ENCODE assay signal across 8 mouse cellular contexts in the genomic region with DNA sequence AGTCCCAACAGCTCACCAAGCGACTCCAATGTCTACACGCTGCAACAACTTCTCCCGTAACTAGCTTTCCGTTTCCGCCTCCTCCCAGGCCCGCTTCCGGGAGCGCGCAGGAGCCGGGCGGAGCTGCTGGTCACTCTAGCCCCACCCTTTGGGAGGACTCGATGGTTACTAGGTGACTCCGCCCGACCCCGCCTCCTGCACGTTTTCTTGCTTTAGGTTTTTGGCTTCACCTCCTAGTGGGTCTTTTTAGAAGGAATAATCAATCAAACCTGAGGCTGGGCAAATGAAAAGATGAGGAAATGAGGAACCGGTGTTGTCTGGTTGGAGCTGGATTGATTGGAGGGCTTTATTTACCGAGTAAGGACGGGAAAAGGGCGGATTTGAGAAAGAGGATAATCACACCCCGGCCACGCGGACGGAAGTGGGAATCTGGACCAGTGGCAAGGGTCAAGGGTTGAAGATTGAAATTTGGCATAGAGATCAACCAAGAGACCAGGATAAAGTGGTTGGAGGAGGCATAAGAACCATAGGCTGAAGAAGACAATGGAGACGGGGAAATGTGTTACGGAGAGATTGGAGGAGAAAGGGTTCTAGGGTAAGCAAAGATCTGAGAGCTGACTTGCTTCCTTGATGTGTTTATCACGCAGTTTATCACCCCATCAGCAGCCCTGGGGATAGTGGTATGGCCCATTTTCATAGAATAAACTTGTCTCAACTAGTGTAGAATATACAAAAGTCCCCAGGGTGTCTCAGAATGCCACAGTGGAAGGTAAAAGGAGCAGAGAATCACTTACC. TPM values are rescaled to one million over a fixed set of nuclear protein-coding genes. Genes with fewer than 3 reads are reported as not detected.
A peak's percentile ranks its signal among the peaks of the same experiment; 100 is the strongest.
DNase-seq lines count a peak whose midpoint lies in the region; ATAC-seq and TF ChIP-seq lines count a peak whose summit lies in the region.

Gene Eif6 (minus strand): TSS at position 296 of the 795 bp plus-strand sequence.

- peak within 1 kb of the TSS; percentile 88 for H3K4me3 ChIP-seq in erythroblast, embryonic 14.5 days (replicated peaks)
- peak within 1 kb of the TSS; percentile 83 for H3K4me3 ChIP-seq in heart, embryonic 12.5 days
- H3K4me3 ChIP-seq in kidney, embryonic 16.5 days (ENCODE audit: low read length) = peak within 1 kb of the TSS; percentile 89
- H3K4me3 ChIP-seq in liver, adult 2 months (ENCODE audit: insufficient read depth, low read depth, low read length) = peak within 1 kb of the TSS; percentile 77

- TF ChIP-seq POLR2A in liver, adult 2 months (IDR thresholded peaks at IDR 0.05; ENCODE audit: extremely low read depth, insufficient read depth, low read length) = no peak; the same call in 1 of the 2 replicates

- H3K4me2 ChIP-seq in heart, embryonic 12.5 days = peak within 1 kb of the TSS; percentile 79
- H3K4me2 ChIP-seq in kidney, embryonic 16.5 days (replicated peaks; ENCODE audit: low read depth, low read length) = peak within 1 kb of the TSS; percentile 62

- H3K9me3 ChIP-seq in erythroblast, embryonic 14.5 days (ENCODE audit: control insufficient read depth, low read length) = no peaks in the 10 kb centered on the region
- no peaks in the 10 kb centered on the region for H3K9me3 ChIP-seq in heart, embryonic 12.5 days (replicated peaks)
- H3K9me3 ChIP-seq in kidney, embryonic 16.5 days (ENCODE audit: low read length) = no peaks in the 10 kb centered on the region

- peak; percentile 89 for DNase-seq in brain, embryonic 18.5 days (ENCODE audit: low read depth, low spot score)
- peak; percentile 92 for DNase-seq in liver, adult 2 months (ENCODE audit: extremely low read depth, low read depth, low spot score)
- DNase-seq in spleen, postnatal 4 days (ENCODE audit: low spot score in 2 of 2) = peak; percentile 85 to 90

- H3K79me2 ChIP-seq in liver, adult 2 months (ENCODE audit: control insufficient read depth, insufficient read depth, low read length) = no peaks in the 10 kb centered on the region

- ATAC-seq in CD4-positive, CD25-positive, alpha-beta regulatory T cell, adult 4 months = peak; percentile 98
- peak; percentile 92 for ATAC-seq in heart, embryonic 12.5 days (ENCODE audit: insufficient number of reproducible peaks, low FRiP score)
- peak; percentile 96 for ATAC-seq in kidney, embryonic 16.5 days (ENCODE audit: low FRiP score, low TSS enrichment)
- ATAC-seq in monocyte, adult 5-6 weeks (replicated peaks; ENCODE audit: insufficient number of reproducible peaks, low FRiP score, low TSS enrichment, poor library complexity, severe bottlenecking) = peak; percentile 92

- H3K36me3 ChIP-seq in erythroblast, embryonic 14.5 days (ENCODE audit: control insufficient read depth) = peaks cover 25% of the 10 kb centered on the region
- H3K36me3 ChIP-seq in heart, embryonic 12.5 days = peaks cover 22% of the 10 kb centered on the region
- H3K36me3 ChIP-seq in kidney, embryonic 16.5 days (ENCODE audit: insufficient read depth, low read length) = peaks cover 23% of the 10 kb centered on the region
- H3K36me3 ChIP-seq in liver, adult 2 months (ENCODE audit: control insufficient read depth, insufficient read depth, low read length) = peaks cover 13% of the 10 kb centered on the region; the same call in 1 of the 2 replicates

- WGBS in heart, embryonic 12.5 days = 3% methylated on average over 27 of the region's 27 CpGs
- WGBS in kidney, embryonic 16.5 days = 2% methylated on average over 27 of the region's 27 CpGs
- under 1% methylated on average over 27 of the region's 27 CpGs for WGBS in liver, adult 2 months

- H3K9ac ChIP-seq in heart, embryonic 12.5 days = peak within 1 kb of the TSS; percentile 88
- peak within 1 kb of the TSS; percentile 88 for H3K9ac ChIP-seq in kidney, embryonic 16.5 days (replicated peaks; ENCODE audit: low read length)
- H3K9ac ChIP-seq in liver, adult 2 months (ENCODE audit: low read depth, low read length) = peak within 1 kb of the TSS; percentile 79

- no peaks in the 10 kb centered on the region; the same call in 1 of the 2 replicates for H3K27me3 ChIP-seq in erythroblast, embryonic 14.5 days (ENCODE audit: control insufficient read depth)
- no peaks in the 10 kb centered on the region for H3K27me3 ChIP-seq in heart, embryonic 12.5 days (replicated peaks)
- no peaks in the 10 kb centered on the region for H3K27me3 ChIP-seq in kidney, embryonic 16.5 days (ENCODE audit: insufficient read depth, low read length)
- no peaks in the 10 kb centered on the region for H3K27me3 ChIP-seq in liver, adult 2 months (ENCODE audit: control insufficient read depth, insufficient read depth, low read length)

- TF ChIP-seq CTCF in liver, adult 2 months (IDR thresholded peaks at IDR 0.05; ENCODE audit: low read depth, low read length) = no peak

- H3K4me1 ChIP-seq in erythroblast, embryonic 14.5 days (ENCODE audit: control insufficient read depth) = peaks cover 32% of the 10 kb centered on the region
- H3K4me1 ChIP-seq in heart, embryonic 12.5 days (replicated peaks) = peaks cover 18% of the 10 kb centered on the region
- peaks cover 18% of the 10 kb centered on the region for H3K4me1 ChIP-seq in kidney, embryonic 16.5 days (ENCODE audit: insufficient read depth, low read length)
- peaks cover 8% of the 10 kb centered on the region for H3K4me1 ChIP-seq in liver, adult 2 months (ENCODE audit: control insufficient read depth, insufficient read depth, low read length)

- H3K27ac ChIP-seq in heart, embryonic 12.5 days (ENCODE audit: poor library complexity, severe bottlenecking) = peak within 1 kb of the TSS; percentile 73
- peak within 1 kb of the TSS; percentile 87 for H3K27ac ChIP-seq in kidney, embryonic 16.5 days (ENCODE audit: low read length)
- H3K27ac ChIP-seq in liver, adult 2 months (replicated peaks; ENCODE audit: insufficient read depth, low read depth, low read length) = peak within 1 kb of the TSS; percentile 65

RNA-seq across cellular contexts. Expression of gene Eif6, which starts in this region (rescaled TPM):
- 10 to 100 TPM; 63.3 to 77.1 TPM for polyA plus RNA-seq in CD4-positive, CD25-positive, alpha-beta regulatory T cell, adult 4 months (2017; shearing (Covaris generic))
- 18.6 and 24.9 TPM in 2 replicates for polyA plus RNA-seq in erythroblast, embryonic 14.5 days (2012)
- 110 and 116 TPM in 2 replicates for polyA plus RNA-seq in heart, embryonic 12.5 days (2016; fragmentation: Nextera tagmentation; extraction: Ambion mirVana)
- 216 and 233 TPM in 2 replicates for polyA plus RNA-seq in kidney, embryonic 16.5 days (2015; fragmentation: Nextera tagmentation; extraction: Ambion mirVana)
- 41.0 and 49.0 TPM in 2 replicates for total RNA-seq in liver, adult 2 months (2014; rRNA removed)
- 80.2 and 84.4 TPM in 2 replicates for polyA plus RNA-seq in liver, adult 2 months (2012; rRNA removed)
- 38.9 to 84.9 TPM (median 83.4 TPM) in 3 replicates for total RNA-seq in monocyte, adult 5-6 weeks (2017)

Comparison
In these comparisons a context has a peak if more than half of its experiments do, and no peak if none do; other contexts are left out.
1. Peak in every context shown above with its lines: DNase-seq, ATAC-seq, H3K4me3 ChIP-seq and H3K27ac ChIP-seq.